Mouse (Mus musculus) bone marrow macrophage, adult 2 months (primary cell): Measurements from ENCODE around the gene Glt28d2. TPM values are rescaled to one million over a fixed set of nuclear protein-coding genes. Genes with fewer than 3 reads are reported as not detected.

Experiments
- H3K27ac ChIP-seq: 2 replicates; pipeline ENCODE4 v1.5.1; 2012; ENCODE audit warnings: low read depth, low read length; ENCODE audit not compliant: insufficient read depth
- H3K4me1 ChIP-seq: 2 replicates; pipeline ENCODE4 v1.6.1; 2012; ENCODE audit warnings: low read length; ENCODE audit not compliant: control insufficient read depth, insufficient read depth
- H3K4me3 ChIP-seq: 2 replicates; pipeline ENCODE4 v1.5.1; 2012; ENCODE audit warnings: mild to moderate bottlenecking, low read length, moderate library complexity; ENCODE audit not compliant: insufficient read depth
- CTCF ChIP-seq: IDR thresholded peaks from 2 replicates; pipeline ENCODE4 v1.5.1; 2012; ENCODE audit warnings: low read depth, mild to moderate bottlenecking, low read length, moderate library complexity
- POLR2A ChIP-seq: IDR thresholded peaks from 2 replicates; pipeline ENCODE4 v1.6.1; 2012; ENCODE audit warnings: mild to moderate bottlenecking, low read depth, low read length, borderline replicate concordance
- polyA plus RNA-seq: library from polyadenylated mRNA; stranded (reverse); fragments of >200 nt; gene quantifications from 2 replicates; pipeline ENCODE4 v1.2.4, GENCODE M21; 2012; ENCODE audit not compliant: missing spikeins, insufficient read depth, insufficient read length

Gene Glt28d2
- polyA plus RNA-seq, 1 experiment, result not detected

- no peaks in the 10 kb centered on the region for H3K4me1 ChIP-seq
- TF ChIP-seq POLR2A (no peak), CTCF (no peak)
- no peak overlapping the region for H3K27ac ChIP-seq
- H3K4me3 ChIP-seq, result no peak overlapping the region
Measured at GRCm38 (mm10) chr3:85878911-85879310, 8.4 kb downstream of the Glt28d2 start.

DNA sequence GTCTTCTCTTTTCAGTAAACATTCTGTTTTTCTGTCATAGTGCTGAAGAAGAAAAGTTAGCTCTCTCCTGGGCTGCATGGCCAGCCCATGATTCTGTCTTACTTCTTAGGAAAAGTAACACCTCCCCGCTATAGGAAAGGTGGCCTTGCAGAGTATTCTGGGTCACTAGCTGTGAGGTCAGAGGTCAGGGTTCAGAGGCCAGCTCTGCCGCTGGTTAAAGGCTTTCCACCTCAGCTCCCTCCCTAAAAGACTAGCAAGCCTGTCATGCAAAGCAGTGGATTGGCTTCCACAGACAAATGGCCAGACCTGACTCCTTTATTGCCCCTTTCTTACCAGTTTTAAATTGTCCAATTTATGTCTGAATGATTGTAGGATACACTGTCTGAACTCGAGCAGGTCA lies 23.3 kb downstream of the Glt28d2 start:
- no peak overlapping the region for H3K4me3 ChIP-seq
- TF ChIP-seq POLR2A, result no peak
- no peak for TF ChIP-seq CTCF
- H3K27ac ChIP-seq, result no peak overlapping the region
- H3K4me1 ChIP-seq, result no peaks in the 10 kb centered on the region

GRCm38 (mm10) chr3:85862886-85863285 lies 24.4 kb downstream of the Glt28d2 start:
- TF ChIP-seq POLR2A (no peak), CTCF (no peak)
- Histone ChIP-seq H3K27ac (no peak overlapping the region), H3K4me1 (no peaks in the 10 kb centered on the region), H3K4me3 (no peak overlapping the region)

DNA sequence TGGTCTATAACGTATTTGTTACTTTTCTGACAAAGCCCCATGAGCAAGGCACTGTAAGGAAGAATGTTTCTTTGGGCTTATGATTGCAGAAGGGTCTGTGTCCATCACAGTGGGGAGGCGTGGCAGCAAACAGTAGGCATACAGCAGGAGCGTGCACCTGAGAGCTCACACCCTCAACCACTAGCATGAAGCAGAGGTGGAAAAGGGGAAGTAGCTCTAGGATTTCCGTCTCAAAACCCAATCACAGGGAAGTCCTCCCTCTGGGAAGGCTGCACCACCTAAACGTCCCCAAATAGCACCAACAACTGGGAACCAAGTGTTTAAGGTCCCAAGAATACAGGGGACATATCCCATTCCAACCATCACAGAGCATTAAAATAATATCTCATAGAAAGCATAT lies 26.3 kb downstream of the Glt28d2 start:
- Histone ChIP-seq H3K27ac (no peak overlapping the region), H3K4me1 (no peaks in the 10 kb centered on the region), H3K4me3 (no peak overlapping the region)
- TF ChIP-seq POLR2A, result no peak
- TF ChIP-seq CTCF, result no peak

DNA sequence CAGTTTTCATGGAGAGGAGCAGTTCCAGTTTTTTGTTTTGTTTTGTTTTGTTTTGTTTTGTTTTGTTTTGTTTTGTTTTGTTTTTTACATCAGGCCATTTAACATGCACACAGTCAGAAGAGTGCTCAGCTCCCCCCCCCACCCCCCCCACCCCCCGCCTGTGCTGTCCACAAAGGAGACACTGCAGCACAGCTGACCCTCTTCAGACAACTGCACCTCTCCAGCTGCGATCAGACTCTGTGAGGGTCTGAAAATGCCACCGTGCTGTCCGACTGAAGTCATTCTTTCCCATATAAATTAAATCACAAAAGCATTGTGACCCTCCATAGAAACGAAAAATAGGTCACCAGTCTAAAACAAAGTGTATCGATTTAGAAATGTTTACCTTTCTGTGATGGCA lies 28.0 kb downstream of the Glt28d2 start:
- Histone ChIP-seq H3K27ac (no peak overlapping the region), H3K4me3 (no peak overlapping the region), H3K4me1 (no peaks in the 10 kb centered on the region)
- no peak for TF ChIP-seq POLR2A

- no peak overlapping the region for H3K27ac ChIP-seq
- no peaks in the 10 kb centered on the region for H3K4me1 ChIP-seq
- TF ChIP-seq CTCF (no peak), POLR2A (no peak)
- H3K4me3 ChIP-seq, result no peak overlapping the region
Measured at GRCm38 (mm10) chr3:85858140-85859135, 28.9 kb downstream of the Glt28d2 start.

DNA sequence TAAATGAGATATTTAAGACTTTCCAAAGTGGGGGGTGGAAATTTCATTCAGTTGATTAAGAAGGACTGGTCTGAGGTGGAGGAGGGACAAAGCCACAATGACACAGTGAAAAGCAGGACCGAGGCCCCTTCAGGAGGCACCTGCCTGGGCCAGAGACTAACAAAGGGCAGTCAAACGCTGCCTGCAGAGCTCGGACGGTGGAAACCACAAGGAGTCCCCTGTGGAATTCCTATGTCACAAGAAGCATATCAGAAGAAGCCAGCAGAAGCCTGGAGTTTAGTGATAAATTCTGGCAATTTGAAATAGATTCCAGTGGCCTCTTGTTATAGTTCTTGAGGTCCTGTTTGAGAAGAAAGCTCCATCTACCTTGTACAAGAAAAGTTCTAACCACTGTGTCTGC lies 30.2 kb downstream of the Glt28d2 start:
- H3K27ac ChIP-seq, result no peak overlapping the region
- H3K4me1 ChIP-seq, result no peaks in the 10 kb centered on the region
- no peak for TF ChIP-seq POLR2A
- TF ChIP-seq CTCF, result no peak
- H3K4me3 ChIP-seq, result no peak overlapping the region

- TF ChIP-seq POLR2A (no peak), CTCF (no peak)
Measured at GRCm38 (mm10) chr3:85855947-85856346, 31.4 kb downstream of the Glt28d2 start.

GRCm38 (mm10) chr3:85855043-85855442 lies 32.3 kb downstream of the Glt28d2 start:
- Histone ChIP-seq H3K4me1 (no peaks in the 10 kb centered on the region), H3K27ac (no peak overlapping the region), H3K4me3 (no peak overlapping the region)
- no peak for TF ChIP-seq POLR2A
- no peak for TF ChIP-seq CTCF

More at GRCm38 (mm10) chr3:85855947-85856346, 31.4 kb downstream of the Glt28d2 start:
- no peak overlapping the region for H3K4me3 ChIP-seq
- H3K27ac ChIP-seq, result no peak overlapping the region
- no peaks in the 10 kb centered on the region for H3K4me1 ChIP-seq

- Histone ChIP-seq H3K27ac (no peak overlapping the region), H3K4me3 (no peak overlapping the region), H3K4me1 (no peaks in the 10 kb centered on the region)
- no peak for TF ChIP-seq CTCF
Measured at GRCm38 (mm10) chr3:85854143-85854542, 33.2 kb downstream of the Glt28d2 start.
